Mouse (Mus musculus) brain, embryonic 14.5 days (tissue): Measurements from ENCODE around the gene Adprm. TPM values are rescaled to one million over a fixed set of nuclear protein-coding genes. Genes with fewer than 3 reads are reported as not detected.

ENCODE experiments used
- DNase-seq: peaks from one replicate; pipeline ENCODE4 v3.0.0-alpha.2; 2011; ENCODE audit warnings: low read depth
- CTCF ChIP-seq: fragments of 200-500 bp; IDR thresholded peaks from 2 replicates; pipeline ENCODE4 v1.5.1; 2012; ENCODE audit warnings: inconsistent platforms, mild to moderate bottlenecking, moderate library complexity, borderline replicate concordance; ENCODE audit not compliant: insufficient read depth, insufficient read length; ENCODE audit errors: extremely low read depth
- POLR2A ChIP-seq: fragments of 200-500 bp; IDR thresholded peaks from 2 replicates; pipeline ENCODE4 v1.6.1; 2012; ENCODE audit warnings: mild to moderate bottlenecking, inconsistent platforms, borderline replicate concordance; ENCODE audit not compliant: poor library complexity, insufficient read depth, insufficient read length, severe bottlenecking; ENCODE audit errors: extremely low read depth
- polyA plus RNA-seq: library from polyadenylated mRNA; depleted of rRNA; stranded (reverse); fragments of >200 nt; gene quantifications from 2 replicates; pipeline ENCODE4 v1.2.3, GENCODE M21; 2012

The Adprm gene
- polyA plus RNA-seq, 1 experiment, result 28.8 TPM

GRCm38 (mm10) chr11:67072615-67073130 is 20.3 kb upstream of the Adprm start:
- DNase-seq, result no peak
- no peak for TF ChIP-seq CTCF
- TF ChIP-seq POLR2A, result no peak

- no peak for TF ChIP-seq POLR2A
- TF ChIP-seq CTCF, result no peak
- DNase-seq, result no peak
Observed at GRCm38 (mm10) chr11:67067741-67068140, 15.3 kb upstream of the Adprm start.

GRCm38 (mm10) chr11:67062726-67063125 is 10.3 kb upstream of the Adprm start:
- DNase-seq, result no peak
- TF ChIP-seq POLR2A (no peak), CTCF (no peak)

GRCm38 (mm10) chr11:67061311-67061710 is 8.9 kb upstream of the Adprm start:
- TF ChIP-seq POLR2A (no peak), CTCF (no peak)

GRCm38 (mm10) chr11:67054754-67055365 is 2.5 kb upstream of the Adprm start:
- DNase-seq, result no peak
- no peak for TF ChIP-seq CTCF
- TF ChIP-seq POLR2A, result no peak

More at GRCm38 (mm10) chr11:67061311-67061710, 8.9 kb upstream of the Adprm start:
- DNase-seq, result no peak

- TF ChIP-seq CTCF (no peak), POLR2A (no peak)
- DNase-seq, result no peak
Observed at GRCm38 (mm10) chr11:67051676-67052320, 596 bp downstream of the Adprm start.

- no peak for DNase-seq
- TF ChIP-seq POLR2A (no peak), CTCF (no peak)
Observed at GRCm38 (mm10) chr11:67049256-67049655, 3.1 kb downstream of the Adprm start.

GRCm38 (mm10) chr11:67048496-67048895 is 3.9 kb downstream of the Adprm start:
- no peak for DNase-seq
- no peak for TF ChIP-seq CTCF
- no peak for TF ChIP-seq POLR2A

GRCm38 (mm10) chr11:67047199-67047598 is 5.2 kb downstream of the Adprm start:
- TF ChIP-seq POLR2A, result no peak
- TF ChIP-seq CTCF, result no peak
- no peak for DNase-seq

- DNase-seq, result no peak
- TF ChIP-seq CTCF, result no peak
- TF ChIP-seq POLR2A, result no peak
Observed at GRCm38 (mm10) chr11:67044959-67045358, 7.4 kb downstream of the Adprm start.

GRCm38 (mm10) chr11:67043007-67043406 is 9.4 kb downstream of the Adprm start:
- no peak for DNase-seq
- no peak for TF ChIP-seq POLR2A
- no peak for TF ChIP-seq CTCF

GRCm38 (mm10) chr11:67040483-67040882 is 11.9 kb downstream of the Adprm start:
- TF ChIP-seq CTCF, result no peak
- TF ChIP-seq POLR2A, result no peak
- DNase-seq, result no peak
